Mouse (Mus musculus) midbrain, postnatal 0 days (tissue): ENCODE measurements around the gene Mapk13. TPM values are rescaled to one million over a fixed set of nuclear protein-coding genes. Genes with fewer than 3 reads are reported as not detected.

Source experiments
- ATAC-seq: fragments of 200-750 bp; cut with Nextera tagmentation; 2 replicates; pipeline ENCODE4 v1.8.0; 2017; ENCODE audit warnings: moderate number of reproducible peaks, mild to moderate bottlenecking, moderate TSS enrichment, moderate library complexity; ENCODE audit not compliant: low FRiP score
- DNase-seq: peaks from one replicate; pipeline ENCODE4 v3.0.0-alpha.2; 2015; ENCODE audit warnings: low spot score
- H3K27ac ChIP-seq: fragments of 300-500 bp; sonication (generic); 2 replicates; pipeline ENCODE4 v1.5.1; 2014; ENCODE audit warnings: low read depth, mild to moderate bottlenecking, low read length, mixed read lengths
- H3K27me3 ChIP-seq: fragments of 300-500 bp; sonication (generic); 2 replicates; pipeline ENCODE4 v1.6.1; 2014; ENCODE audit warnings: low read length, control low read depth, mixed read lengths; ENCODE audit not compliant: insufficient read depth
- H3K36me3 ChIP-seq: fragments of 300-500 bp; sonication (generic); 2 replicates; pipeline ENCODE4 v1.6.1; 2014; ENCODE audit warnings: low read length, control low read depth, mixed read lengths; ENCODE audit not compliant: insufficient read depth
- H3K4me1 ChIP-seq: fragments of 300-500 bp; sonication (generic); 2 replicates; pipeline ENCODE4 v1.6.1; 2014; ENCODE audit warnings: mild to moderate bottlenecking, control low read depth, antibody characterized with exemption, low read length, mixed read lengths; ENCODE audit not compliant: insufficient read depth
- H3K4me2 ChIP-seq: fragments of 300-500 bp; sonication (generic); 2 replicates; pipeline ENCODE4 v1.6.1; 2014; ENCODE audit warnings: low read depth, mild to moderate bottlenecking, low read length, mixed read lengths; ENCODE audit not compliant: poor library complexity, severe bottlenecking
- H3K4me3 ChIP-seq: fragments of 300-500 bp; sonication (generic); 2 replicates; pipeline ENCODE4 v1.5.1; 2014; ENCODE audit warnings: low read depth, mild to moderate bottlenecking, low read length, moderate library complexity
- H3K9ac ChIP-seq: fragments of 300-500 bp; sonication (generic); replicated peaks from 2 replicates; pipeline ENCODE4 v1.6.1; 2014; ENCODE audit warnings: mild to moderate bottlenecking, low read length, moderate library complexity, mixed read lengths; ENCODE audit not compliant: poor library complexity, severe bottlenecking
- H3K9me3 ChIP-seq: fragments of 300-500 bp; sonication (generic); 2 replicates; pipeline ENCODE4 v1.6.1; 2016; ENCODE audit warnings: low read length, control low read depth
- CTCF ChIP-seq: IDR thresholded peaks from 2 replicates; pipeline ENCODE4 v1.5.1; 2016; ENCODE audit warnings: antibody characterized with exemption, mild to moderate bottlenecking
- WGBS: fragments of 180-500 bp; shearing (Covaris S2); extraction: QIAGEN DNeasy Blood & Tissue Kit; methylation state at CpG from one replicate; pipeline ENCODE4 v1.1.7; 2014; 5-methylcytosine and 5-hydroxymethylcytosine counted together
- polyA plus RNA-seq: library from polyadenylated mRNA; unstranded; fragments of >200 nt; fragmentation: Nextera tagmentation; extraction: Ambion mirVana; gene quantifications from 2 replicates; pipeline ENCODE4 v1.2.1, GENCODE M21; 2015
- total RNA-seq: library from RNA; depleted of rRNA; stranded (reverse); fragments of >200 nt; gene quantifications from 2 replicates; pipeline ENCODE4 v1.2.3, GENCODE M21; 2014

Mapk13 gene
- total and polyA plus RNA-seq, 2 experiments from 2014 or later = 0.66 to 1.1 TPM

DNA sequence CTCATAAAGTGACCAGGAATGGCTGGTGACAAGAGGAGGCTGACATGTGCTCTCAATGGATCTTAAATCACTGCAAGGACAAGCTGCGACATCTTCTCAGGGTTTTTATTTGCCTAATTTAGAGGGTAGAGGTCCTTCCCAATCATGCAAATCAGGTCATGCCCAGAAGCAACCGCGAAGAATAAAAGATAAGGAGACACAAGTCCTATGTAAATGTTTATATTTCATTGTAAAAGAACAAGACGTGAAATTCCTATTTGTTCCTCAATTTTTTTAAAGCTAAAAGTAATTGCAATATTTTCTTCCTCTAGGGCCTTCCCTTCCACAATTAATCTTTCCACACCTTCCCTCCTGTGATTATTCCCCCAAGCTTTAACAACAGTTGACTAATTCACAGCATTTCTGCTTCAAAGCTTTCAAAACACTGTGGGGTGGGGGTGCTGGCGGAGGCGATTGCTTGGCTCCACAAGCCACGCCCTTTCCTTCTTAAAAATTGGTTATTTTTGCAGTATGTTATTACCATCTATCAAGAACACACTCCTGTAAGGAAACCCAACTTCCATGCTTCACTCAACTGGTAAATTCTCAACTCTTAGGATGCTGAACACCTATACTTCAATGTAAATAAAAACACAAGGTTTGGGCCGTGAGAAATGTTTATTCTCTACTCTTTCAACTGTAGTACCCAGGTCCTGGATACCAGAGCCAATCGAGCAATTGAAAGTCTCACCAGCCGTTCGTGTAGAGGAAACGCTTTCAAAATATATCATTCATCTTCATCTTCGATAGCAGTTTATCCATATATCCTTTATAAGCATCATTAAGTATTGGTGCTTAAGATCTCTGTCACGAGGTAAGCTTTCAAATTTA is 30.4 kb downstream of the Mapk13 start:
- no peaks in the 10 kb centered on the region for H3K9me3 ChIP-seq
- H3K27ac ChIP-seq = no peak overlapping the region
- H3K4me2 ChIP-seq = peak overlapping the region; percentile 98
- DNase-seq = peak; percentile 15
- WGBS = 12% methylated on average over 14 of the region's 14 CpGs
- H3K4me1 ChIP-seq = 0 out of 2 replicates have a peak, but pooled peaks cover 3% of the 10 kb centered on the region
- no peak for ATAC-seq
- no peaks in the 10 kb centered on the region for H3K36me3 ChIP-seq
- H3K27me3 ChIP-seq = no peaks in the 10 kb centered on the region
- TF ChIP-seq CTCF = no peak
- peak overlapping the region; percentile 84; the same call in 1 of the 2 replicates for H3K4me3 ChIP-seq
- no peak overlapping the region for H3K9ac ChIP-seq

DNA sequence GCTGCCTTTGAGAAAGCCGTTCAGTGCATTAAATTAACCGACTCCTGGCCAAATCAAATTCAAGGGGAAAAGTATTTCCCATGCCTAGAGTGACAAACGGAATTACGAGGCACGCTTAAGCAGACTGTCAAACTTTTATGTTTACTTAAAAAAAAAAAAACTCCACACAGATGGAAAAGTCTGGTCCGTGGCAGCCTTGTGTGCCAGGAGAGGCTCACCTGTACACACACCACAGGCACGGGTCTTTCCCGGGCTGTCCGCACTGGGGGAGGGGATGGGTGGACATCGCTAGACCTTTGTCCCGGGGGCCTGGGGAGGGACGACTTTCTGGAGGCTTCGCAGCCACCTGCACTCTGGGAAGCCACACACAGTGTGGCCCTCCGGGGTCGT is 31.2 kb downstream of the Mapk13 start:
- Histone ChIP-seq H3K4me2 (peak overlapping the region; percentile 98), H3K27ac (peak overlapping the region; percentile 100), H3K9ac (peak overlapping the region; percentile 100), H3K4me3 (peak overlapping the region; percentile 84), H3K9me3 (no peaks in the 10 kb centered on the region), H3K27me3 (no peaks in the 10 kb centered on the region), H3K4me1 (0 out of 2 replicates have a peak, but pooled peaks cover 3% of the 10 kb centered on the region), H3K36me3 (no peaks in the 10 kb centered on the region)
- ATAC-seq (no peak), DNase-seq (peak; percentile 10)
- 0% methylated on average over 15 of the region's 15 CpGs for WGBS
- TF ChIP-seq CTCF = no peak

DNA sequence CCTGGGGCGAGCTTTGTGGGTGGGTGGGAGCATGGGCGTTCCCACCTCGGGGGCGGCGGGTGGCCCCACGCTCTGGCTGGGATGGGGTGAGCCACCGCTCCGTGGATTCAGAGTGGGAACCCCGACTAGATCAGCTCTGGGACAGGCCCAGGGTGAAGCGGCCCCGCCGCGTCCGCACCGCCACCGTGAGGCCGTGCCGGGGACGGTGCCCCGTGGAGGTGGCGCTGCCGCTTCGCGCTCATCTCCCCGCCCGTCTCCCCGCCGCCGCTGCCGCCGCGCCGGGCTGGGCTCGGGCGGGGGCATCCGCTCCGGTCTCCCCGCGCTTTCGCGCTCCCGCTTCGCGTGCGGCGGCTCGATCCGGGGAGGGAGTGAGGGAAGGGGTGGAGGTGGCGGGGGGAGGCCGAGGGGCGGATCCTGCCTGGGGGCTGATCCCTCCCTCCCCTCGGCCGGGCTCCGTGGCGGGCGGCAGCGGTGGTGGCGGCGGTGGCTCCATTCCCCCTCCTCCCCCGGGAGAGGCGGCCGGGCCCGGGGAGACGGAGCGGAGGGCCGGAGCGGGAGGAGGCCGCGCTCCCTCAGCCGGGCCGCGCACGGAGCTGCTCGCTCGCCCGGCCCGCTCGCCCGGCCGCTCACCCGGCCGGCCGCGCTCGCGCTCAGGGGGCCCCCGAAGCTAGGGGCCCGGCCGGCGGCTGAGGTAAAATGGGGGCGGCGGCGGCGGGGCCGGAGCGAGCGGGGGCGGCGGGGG is 31.7 kb downstream of the Mapk13 start, which contains the start of gene Brpf3:
Gene Brpf3 (plus strand): TSS at position 420 of the 742 bp plus-strand sequence.
- H3K4me3 ChIP-seq = peak within 1 kb of the TSS; percentile 84
- no peaks in the 10 kb centered on the region for H3K27me3 ChIP-seq
- no peaks in the 10 kb centered on the region for H3K9me3 ChIP-seq
- DNase-seq = peak; percentile 73
- peak within 1 kb of the TSS; percentile 98 for H3K4me2 ChIP-seq
- H3K27ac ChIP-seq = peak within 1 kb of the TSS; percentile 100
- H3K9ac ChIP-seq = peak within 1 kb of the TSS; percentile 100
- H3K36me3 ChIP-seq = 0 out of 2 replicates have a peak, but pooled peaks cover under 1% of the 10 kb centered on the region
- H3K4me1 ChIP-seq = 0 out of 2 replicates have a peak, but pooled peaks cover 3% of the 10 kb centered on the region
- ATAC-seq = peak; percentile 77
- WGBS = 0% methylated on average over 31 of the region's 99 CpGs
- peak; percentile 53 for TF ChIP-seq CTCF

DNA sequence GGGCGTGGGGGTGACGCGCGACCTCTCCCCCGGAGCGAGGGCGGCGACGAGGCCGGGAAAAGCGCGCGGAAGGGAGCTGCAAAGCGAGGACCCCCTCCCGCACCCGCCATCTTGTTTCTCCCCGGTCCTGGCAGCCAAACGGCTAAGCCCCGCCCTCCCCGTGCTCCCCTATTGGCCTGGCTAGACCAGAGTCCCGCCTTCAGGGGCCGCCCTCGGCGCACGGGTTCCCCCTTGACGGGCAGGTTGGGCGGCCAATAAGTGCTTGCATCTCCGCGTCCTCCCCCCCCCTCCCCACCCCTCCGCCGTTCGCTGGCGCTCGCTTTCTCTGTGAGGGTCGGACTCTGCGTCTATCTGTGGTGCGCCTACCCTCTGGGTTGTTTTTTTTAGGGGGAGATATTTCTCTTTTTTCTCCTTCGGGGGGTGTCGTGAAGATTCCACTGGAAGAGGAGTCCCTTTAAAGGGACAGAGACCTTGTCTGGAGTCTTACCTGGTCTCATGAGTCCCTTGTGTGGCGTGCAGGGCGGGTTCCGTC is 32.4 kb downstream of the Mapk13 start:
- WGBS = under 1% methylated on average over 31 of the region's 42 CpGs
- Histone ChIP-seq H3K9ac (peak overlapping the region; percentile 100), H3K4me3 (peak overlapping the region; percentile 84), H3K36me3 (peaks cover 8% of the 10 kb centered on the region), H3K27me3 (no peaks in the 10 kb centered on the region), H3K27ac (peak overlapping the region; percentile 100), H3K9me3 (no peaks in the 10 kb centered on the region), H3K4me2 (peak overlapping the region; percentile 98), H3K4me1 (0 out of 2 replicates have a peak, but pooled peaks cover 3% of the 10 kb centered on the region)
- no peak; the same call in 1 of the 2 replicates for TF ChIP-seq CTCF
- ATAC-seq (peak; percentile 98), DNase-seq (peak; percentile 99)

DNA sequence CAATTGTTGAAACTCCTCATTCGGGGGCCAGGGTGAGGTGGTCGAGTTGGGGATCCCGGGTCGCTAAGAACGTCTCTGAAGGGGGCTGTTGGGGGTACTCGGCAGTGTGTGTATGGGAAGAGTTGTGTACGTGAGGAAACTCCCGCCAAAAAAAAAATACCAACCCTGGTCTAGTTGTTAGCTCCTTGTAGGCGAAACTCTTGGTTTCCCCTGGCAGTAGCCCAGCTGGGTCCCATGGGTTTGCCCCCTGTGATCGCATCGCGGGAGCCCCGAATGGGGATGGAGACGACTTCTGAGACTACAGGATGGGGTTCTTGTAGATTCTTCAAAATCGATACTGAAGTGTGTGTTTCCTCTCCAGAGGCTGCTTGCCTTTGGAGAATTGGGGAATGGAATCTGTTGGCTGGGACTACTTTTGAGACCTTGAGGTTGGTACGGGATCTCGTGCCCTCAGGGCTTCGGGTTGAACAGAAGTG is 32.9 kb downstream of the Mapk13 start:
- H3K9me3 ChIP-seq = no peaks in the 10 kb centered on the region
- peak; percentile 12 for DNase-seq
- H3K4me3 ChIP-seq = peak overlapping the region; percentile 84
- 2% methylated on average over 18 of the region's 18 CpGs for WGBS
- peak overlapping the region; percentile 100 for H3K9ac ChIP-seq
- 0 out of 2 replicates have a peak, but pooled peaks cover 3% of the 10 kb centered on the region for H3K4me1 ChIP-seq
- peak overlapping the region; percentile 100 for H3K27ac ChIP-seq
- no peak for TF ChIP-seq CTCF
- no peaks in the 10 kb centered on the region for H3K27me3 ChIP-seq
- no peak for ATAC-seq
- H3K36me3 ChIP-seq = peaks cover 13% of the 10 kb centered on the region
- H3K4me2 ChIP-seq = peak overlapping the region; percentile 91
